Mouse (Mus musculus) thymus, postnatal 0 days (tissue): ENCODE measurements at regions not wholly inside any gene's neighbourhood (a gene's known extent, or its start where the extent isn't known, plus 50 kb on each side); places are given as distances from the start of the nearest gene placed in this dataset.

Source experiments
- DNase-seq: peaks from one replicate; pipeline ENCODE4 v3.0.0-alpha.2; 2015; ENCODE audit warnings: low spot score

DNA sequence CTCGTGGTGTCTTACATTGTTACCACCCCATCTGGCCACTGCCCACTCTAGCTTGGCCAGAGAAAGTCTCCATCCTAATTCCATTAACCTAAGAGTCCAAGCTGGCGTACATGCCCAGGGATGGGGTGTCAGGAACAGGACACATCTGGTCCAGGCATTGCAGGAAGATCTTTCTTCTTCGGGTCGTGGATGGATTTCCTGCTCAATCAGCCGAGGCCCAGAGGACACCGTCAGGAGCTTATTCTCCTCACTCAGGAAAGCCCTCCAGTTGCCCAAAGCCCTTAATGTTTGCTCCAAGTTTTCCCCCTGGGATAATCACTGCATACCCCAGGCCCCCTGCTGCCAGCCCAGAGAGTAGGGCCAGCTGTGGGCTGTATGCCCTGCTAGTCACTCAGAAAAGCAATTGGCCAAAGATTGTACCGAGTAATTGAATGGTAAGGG, 172.2 kb upstream of the Zfp703 start:
- no peak for DNase-seq

DNA sequence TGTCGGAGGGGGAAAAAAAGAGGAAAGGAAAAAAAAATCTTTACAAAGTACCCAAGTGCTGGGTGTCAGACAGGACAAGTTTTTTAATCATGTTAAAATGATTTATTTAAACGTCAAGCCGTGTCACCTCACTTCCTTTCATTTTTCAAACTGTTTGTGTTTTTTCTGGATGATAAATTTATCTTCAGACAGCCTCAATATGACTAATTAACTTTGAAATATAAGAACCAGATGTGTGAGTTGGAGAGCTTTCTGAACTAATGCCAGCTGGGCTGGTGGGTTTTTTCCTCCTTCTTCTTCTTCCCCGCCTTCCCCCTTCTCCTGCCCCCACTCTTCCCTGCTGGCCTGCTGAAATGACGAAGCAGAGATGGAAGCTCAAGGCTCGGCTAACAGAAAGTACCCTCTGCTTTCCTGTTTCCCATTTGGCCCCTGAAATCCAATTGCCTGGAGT, 171.7 kb upstream of the Zfp703 start:
- DNase-seq, result no peak

DNA sequence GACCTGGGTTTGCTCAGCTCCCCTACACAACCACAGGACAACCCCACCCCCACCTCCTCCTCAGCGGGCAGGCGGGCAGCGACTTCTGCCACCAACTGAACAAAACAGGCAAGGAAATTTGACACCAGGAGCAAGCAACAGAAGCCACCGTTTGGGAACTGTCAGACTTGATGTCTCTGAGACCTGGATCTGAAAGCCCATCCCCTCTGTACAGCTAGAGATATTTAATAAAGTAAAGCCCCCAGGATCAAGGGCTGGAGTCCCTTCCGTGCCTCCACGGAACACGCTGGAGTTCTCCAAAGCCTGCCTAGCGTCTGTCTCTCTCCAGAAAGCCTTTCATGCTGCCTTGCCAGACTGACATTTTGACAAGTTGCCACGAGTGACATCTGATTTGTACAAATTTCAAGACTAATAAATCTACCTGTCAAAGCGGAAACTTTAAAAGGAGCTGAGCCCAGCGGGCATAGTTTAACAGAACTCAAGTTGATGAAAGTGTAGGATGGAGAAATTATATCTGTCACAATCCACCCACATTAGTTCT, 168.9 kb upstream of the Zfp703 start:
- DNase-seq, result no peak

DNA sequence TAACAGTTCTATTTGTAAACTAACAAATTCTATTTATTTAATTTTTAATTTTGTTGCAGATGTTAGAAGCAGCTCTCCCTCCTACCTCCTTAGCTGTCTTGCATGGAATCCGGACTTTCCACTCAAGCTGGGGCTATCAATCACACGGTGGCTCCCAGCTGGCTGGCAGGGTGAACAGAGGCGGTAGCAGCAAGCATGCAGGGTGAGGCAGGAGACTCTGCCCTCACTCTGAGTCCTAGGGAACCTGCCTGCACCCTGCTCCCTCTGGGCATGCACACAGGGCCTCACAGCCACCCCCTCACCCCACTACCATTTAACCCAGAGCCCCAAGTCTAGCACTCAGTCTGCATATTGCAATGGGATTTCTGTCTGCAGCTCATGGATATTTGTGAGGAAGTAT, 168.4 kb upstream of the Zfp703 start:
- no peak for DNase-seq

DNA sequence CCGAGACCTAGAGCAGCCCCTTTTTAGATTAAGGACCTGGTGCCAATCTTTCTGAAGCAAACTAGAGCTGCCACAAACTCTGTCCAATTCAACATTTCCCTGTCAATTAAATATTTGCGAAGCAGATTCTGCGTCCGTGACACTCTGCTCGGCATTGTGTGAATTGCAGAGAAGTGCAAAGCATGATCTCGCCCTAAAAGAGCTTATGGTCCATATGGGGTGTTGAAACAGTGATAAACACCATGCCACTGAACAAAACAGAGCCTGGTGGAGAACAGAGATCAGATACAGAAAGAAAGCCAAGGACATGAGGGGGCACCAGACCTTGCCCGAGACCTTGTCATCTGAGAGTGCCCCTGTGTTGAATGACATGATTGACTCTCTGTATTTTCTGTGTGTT, 167.2 kb upstream of the Zfp703 start:
- DNase-seq, result no peak

DNA sequence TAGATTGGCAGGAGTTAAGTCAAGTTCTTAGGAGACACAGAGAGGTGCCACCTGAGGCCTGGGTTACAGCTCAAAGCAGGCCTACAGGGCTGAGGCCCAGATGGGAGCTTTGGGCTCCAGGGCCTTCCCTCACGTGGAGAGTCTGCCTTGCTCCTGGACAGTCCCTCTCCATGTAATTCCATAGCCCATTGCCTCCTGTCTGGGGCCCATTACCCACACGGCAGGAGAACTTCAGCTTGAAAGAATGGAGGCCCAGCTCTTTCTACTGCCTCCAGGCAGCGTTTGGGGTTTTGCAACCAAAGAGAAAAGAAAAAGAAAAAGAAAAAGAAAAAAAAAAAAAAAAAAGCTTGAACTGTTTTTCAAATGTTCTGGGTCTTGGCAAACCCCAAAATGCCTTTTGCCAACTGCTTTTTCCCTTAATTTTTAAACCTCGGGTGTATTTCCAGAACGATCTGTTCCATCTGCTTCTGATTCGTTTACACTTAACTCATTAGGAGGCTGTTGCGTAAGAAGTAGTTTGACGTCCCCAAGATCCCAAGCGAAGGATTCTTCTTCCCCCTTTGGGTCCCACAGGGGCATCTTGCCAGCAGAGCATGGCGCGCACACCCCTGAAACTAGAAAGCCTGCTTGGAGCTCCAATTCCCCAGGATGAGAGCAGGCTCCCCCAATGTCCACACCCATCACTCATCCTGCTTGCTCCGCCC, 165.4 kb upstream of the Zfp703 start:
- DNase-seq, result no peak

DNA sequence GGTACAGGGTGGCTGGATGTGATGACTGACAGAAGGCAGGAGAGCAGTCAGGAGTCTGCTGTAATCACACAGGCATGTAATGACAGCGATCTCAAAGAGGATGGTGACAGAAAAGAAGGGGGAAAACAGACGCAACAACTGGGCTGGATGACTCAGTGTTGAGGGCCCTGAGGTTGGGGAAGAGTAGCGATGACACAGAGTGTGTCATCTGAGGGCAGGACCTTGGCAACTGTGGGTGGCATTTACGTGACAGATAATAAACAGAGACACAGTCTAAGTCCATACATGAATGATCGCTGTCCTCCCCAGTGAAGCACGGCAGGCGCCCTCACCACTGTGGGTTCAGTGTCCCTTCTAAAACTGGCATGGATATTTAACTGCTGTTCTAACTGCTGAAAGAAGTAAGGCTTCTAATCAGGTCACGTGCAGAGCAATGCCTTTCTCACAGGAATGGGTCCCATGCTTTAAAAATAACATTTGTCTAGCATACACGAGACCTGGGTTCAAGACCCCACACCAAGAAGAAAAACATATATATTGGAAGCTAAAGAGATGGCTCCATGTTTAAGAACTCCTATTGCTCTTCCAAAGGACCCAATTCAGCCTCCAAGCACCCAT, 163.8 kb upstream of the Zfp703 start:
- DNase-seq, result no peak

DNA sequence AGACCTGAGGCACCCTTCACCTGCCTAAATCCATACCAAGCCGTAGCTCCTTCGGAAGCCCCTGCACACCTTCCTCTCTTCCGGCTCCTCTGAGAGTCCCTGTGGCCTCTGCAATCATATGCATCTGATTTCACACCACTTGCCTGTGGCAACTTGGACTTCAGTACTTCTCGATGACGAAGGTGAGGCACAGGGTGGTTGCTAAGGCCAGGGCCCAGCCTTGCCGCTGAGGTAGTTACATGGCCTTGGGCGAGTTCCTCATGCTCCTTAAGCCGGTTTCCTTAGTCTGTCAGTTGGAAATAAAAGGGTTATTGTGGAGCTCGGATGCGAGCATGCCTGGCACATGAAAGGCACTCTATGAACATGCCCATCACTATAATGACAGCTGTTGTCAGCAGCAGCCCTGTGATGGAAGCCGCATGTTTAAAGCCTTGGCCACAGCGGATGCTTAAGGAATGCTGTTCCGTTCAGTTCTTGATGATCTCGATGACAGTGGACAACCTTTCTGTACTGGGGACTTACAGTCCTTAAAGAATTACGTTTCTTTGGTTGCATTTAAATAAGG, 162.0 kb upstream of the Zfp703 start:
- no peak for DNase-seq

DNA sequence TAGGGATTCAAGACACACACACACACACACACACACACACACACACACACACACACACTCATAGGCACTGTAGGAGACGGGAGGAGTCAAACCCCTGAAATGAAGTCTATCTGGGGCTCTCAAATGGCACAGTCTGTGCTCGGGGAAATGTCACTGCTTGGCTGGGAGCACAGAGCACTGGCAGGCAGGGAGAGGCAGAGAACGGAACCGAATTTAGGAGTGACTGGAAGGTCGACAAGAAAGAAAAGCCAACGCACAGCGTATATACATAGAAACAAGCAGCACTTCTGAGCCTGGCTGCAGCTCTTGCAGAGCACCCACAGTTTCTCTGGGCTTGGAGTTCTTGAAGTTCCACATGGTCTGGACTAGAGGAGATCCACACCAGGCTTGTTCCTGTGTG, 160.1 kb upstream of the Zfp703 start:
- no peak for DNase-seq

DNA sequence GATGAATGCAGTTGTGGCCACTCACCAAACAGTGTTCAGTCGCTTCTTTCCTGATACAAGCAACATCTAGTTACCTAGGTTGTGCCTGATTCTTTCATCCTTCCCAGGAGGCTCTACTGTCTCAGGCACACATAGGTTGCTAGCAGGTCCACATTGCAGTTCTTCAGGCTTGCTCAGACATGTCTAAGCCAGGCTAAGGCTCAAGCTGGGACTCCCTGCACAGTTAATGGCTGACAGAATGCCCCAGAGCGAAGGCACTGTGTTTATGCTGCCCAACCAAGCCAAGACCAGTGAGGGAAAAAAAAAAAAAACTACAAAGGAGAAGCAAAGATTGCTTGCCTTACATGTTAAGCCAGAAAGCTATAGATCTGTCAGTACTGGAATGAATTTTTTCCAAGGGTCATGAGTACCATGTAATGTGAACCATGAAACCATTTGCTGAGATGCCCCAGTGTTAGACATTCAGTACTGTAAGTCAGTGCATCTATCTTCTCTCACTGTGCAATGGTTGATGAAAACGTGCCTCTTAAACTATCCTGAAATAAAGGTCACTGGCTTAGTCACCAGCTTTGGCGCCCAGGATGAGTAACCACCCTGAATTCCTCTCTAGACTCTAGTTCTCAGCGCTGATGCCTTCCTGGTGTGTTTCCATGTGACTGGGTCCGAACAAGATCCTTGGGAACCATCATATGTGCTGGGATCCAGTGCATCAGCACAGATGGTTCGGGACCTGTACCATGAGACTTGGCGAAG, 152.8 kb upstream of the Zfp703 start:
- DNase-seq, result no peak

DNA sequence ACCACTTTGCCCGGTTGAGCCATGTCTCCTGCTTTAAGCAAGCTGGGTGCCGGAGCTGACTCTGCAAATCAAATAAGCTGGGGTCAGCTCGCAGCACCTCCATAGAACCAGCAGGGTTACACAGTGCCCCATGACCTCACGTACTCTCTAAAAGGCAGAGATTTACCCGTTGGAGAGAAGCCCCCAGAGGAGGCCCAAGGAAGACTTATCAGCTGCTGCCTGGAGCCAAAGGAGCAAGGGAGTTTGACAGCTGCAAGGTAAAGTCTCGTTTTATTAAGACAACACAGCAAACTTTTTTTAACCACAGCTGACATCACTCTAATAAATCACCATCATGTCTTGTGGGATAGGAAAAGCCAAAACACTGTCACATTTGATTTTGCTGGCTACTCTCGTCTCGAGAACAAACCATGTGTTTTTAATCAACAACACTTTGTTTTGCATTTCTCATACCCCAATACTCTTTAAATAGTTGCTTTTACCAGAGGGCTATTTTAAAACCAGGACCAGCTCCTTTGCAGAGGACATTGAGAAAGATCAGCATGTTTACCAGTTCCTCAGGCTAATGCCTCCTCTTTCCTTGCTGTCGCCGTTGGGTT, 148.7 kb upstream of the Zfp703 start:
- DNase-seq, result no peak

DNA sequence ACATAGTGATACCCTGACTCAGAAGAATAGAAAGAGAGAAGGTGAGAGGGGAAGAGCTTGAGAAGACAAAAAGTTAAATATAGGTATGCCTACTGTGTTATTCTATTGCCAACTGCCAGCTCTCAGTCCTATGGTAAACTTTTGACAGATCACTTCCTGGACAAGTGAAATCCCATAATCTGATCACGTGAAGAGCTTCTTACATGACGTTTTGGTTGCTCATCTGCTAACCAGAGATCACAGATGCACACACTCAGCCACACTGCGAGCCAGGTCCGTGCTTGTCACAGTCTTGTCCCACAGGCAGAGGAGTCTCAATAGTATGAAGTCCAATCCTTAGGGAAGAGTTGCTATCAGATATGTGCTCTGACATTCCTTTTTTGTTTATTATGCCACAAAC, 147.8 kb upstream of the Zfp703 start:
- no peak for DNase-seq

DNA sequence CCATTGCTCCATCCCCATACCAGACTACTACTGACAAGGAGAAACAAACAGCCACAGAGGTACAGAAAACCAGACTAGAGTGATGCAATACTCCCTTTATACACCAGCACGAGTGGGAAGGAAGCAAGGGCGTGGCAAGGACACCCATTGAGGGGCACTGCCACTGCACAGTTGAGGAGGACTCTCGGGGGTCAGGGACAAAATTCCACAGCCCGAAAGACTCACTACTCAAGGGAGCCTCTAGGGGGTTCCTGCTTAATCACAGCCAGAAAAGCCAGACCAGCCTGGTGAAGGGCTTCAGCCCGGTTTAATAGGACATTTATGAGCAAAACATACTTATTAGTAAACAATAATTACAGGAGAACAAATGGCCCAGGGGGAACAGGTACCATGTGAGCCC, 146.0 kb upstream of the Zfp703 start:
- no peak for DNase-seq

DNA sequence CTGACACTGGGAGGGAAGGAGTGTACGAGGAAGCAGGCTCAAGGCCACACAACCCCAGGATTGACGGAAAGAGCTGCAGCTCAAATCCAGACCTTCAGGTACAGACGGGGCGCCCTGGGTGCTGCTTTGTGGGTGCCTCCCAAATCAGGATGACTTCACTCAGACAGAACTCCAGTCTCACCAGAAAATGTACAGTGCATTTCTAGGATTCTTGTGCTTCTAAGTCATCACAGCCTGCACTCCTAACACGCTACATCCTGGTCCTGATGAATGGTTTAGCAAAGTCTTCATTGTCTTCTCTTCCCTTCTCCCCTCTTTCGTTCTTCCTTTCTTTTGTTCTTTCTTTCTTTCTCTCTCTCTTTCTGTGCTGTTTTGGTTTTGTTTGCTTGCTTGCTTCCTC, 145.3 kb upstream of the Zfp703 start:
- DNase-seq, result no peak

DNA sequence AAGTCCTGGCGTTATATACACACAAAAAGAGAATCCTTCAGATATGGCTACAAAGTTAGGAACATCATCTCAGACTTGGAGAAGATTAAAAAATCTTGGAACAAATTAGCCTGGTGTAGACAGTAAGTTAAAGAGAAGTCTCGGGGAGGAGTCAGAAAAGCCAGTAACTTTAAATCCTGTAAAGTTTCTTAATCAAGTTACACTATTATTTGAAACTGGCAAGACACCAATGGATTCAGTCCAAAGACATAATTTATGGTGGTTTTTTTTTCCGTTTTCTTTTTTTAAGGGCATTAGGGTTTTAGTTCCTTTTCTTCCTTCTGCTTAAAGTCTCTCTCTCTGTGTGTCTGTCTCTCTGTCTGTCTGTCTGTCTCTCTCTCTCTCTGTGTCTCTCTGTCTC, 144.6 kb upstream of the Zfp703 start:
- DNase-seq, result no peak

DNA sequence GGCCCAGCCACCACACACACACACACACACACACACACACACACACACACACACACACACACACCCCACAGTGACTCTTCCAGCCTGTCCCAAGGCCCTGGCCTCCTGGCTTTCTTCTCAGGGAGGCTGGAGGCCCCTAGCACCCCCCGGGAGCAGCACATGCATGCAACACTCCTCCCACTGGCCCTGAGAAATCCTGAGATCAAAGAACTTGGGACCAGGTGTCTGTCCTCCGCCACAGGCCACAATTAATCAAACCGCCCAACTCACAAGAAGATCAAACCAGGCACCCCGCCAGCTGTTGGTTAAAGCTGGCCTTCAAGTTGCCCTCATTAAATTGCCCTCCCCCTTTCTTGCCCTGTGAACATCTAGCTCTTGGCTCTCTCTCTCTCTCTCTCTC, 143.8 kb upstream of the Zfp703 start:
- DNase-seq, result no peak

DNA sequence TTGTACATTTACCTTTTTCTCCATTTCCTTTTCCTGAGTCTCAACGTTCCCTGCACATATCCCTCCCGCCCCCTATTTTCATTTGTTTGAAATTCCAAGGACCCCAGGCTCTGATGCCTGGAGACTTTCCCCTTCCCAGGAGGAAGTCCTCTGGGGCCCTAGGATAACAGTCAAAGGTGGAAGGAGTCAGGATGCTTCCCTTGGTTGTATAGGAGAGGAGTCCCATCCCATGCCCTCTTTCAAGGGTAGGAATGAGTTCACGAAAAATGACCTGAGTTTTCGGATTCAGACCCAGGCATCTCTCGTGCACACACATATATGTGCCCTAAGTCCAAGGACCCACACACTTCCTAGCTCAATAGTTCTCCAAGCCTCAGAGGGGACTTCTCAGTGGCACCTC, 143.3 kb upstream of the Zfp703 start:
- no peak for DNase-seq

DNA sequence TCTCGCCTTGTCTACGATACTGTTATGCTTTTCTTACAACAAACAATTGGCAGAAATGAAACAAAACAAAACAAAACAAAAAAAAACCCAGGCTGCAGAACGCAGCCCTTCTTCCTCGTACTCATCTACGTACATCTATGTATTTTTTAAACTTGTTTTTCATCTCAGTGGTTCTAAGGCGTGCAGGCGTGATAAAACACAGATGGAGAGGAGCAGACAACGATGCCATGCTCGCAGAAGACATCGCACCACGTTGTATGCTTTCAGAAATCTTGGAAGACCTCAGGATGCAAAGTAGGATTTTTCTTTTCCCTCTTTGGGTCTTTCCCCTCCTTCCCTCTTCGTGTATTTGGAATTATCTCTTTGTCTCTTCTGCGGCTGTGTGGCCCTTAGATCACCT, 142.5 kb upstream of the Zfp703 start:
- no peak for DNase-seq

DNA sequence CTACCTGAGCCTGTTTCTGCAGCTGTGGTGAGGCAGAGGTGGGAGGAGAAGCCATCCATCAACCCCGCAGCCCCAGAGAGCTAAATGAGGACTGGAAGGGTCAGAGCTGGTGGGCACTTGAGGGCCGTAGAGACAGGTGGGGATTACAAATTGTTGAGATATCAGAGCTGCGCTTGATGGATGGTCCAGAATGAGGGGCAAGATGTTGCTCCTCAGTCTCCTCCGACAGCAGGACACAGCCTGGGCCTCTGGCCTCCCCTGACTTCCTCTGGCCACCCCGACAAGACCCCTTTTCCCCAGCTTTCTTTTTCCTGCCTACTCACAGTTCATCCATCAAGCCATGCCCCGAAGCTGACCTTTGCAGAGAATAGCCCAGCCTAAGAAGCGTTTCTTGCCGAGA, 142.0 kb upstream of the Zfp703 start:
- no peak for DNase-seq

DNA sequence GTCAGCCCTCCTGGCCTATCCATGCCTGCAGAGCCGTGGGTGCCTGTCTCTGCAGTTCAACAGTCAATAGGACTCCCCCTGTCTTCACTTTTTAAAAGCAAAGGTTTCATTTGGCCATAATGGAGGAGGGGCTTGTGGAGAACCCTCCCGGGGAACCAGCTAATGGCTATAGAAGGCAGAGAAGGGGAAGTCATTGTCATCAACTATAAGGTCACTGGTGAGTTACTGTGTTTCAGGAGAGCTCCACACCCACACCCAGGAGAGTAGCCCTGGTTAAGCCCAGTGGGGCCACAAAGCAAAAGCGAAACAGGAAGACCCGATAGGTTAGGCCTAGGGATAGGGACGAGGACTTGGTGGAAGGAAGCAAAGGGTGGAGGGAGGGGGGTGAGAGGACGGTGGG, 141.5 kb upstream of the Zfp703 start:
- DNase-seq, result no peak

DNA sequence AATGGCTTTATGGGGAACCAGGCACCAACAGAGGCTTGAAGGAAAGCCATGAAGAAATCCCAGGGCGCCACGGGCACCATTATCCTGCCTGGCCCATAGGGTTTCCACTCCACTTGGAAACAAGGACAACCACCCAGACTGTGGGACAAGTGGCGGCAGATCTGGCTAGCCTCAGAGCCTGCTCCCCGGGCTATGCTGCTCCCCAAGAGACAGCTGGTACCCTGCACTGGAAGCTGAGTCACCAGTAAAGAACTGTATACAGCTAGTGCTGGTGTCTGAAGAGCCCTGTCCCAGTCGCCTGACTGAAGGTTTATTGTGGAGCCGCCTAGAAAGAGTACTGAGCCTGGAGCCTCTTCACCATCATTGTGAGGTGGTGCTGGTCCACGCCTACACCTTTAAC, 140.6 kb upstream of the Zfp703 start:
- no peak for DNase-seq

DNA sequence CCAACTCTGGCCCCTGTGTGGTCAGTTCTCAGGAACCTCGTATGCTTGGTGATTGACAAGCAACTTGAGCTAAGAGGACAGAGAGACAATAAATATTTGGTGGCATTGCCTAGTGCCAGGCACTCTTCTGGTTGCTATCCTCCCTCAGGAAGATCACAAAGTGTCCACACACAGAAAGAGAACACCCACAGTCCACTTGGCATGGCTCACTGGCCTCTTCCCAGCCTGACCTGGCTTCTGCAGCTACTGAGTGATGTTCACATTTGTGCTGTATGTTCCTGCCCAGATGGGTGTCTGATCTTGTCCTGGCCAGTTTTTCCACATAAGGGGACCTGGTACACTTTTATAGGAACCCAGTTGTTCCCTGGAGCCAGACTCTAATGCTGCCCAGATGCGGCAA, 136.8 kb upstream of the Zfp703 start:
- no peak for DNase-seq
